Mouse (Mus musculus) lung, postnatal 0 days (tissue): ENCODE data around the gene Rnpc3. TPM values are rescaled to one million over a fixed set of nuclear protein-coding genes. Genes with fewer than 3 reads are reported as not detected.

Source experiments
- ATAC-seq: fragments of 200-750 bp; cut with Nextera tagmentation; 2 replicates; pipeline ENCODE4 v1.8.0; 2017; ENCODE audit warnings: moderate library complexity
- DNase-seq: peaks from one replicate; pipeline ENCODE4 v3.0.0-alpha.2; 2016; ENCODE audit warnings: low spot score
- H3K27ac ChIP-seq: fragments of 300-500 bp; sonication (generic); 2 replicates; pipeline ENCODE4 v1.5.1; 2014; ENCODE audit warnings: antibody characterized with exemption, mild to moderate bottlenecking, low read length, mixed read lengths
- H3K27me3 ChIP-seq: fragments of 300-500 bp; sonication (generic); replicated peaks from 2 replicates; pipeline ENCODE4 v1.6.1; 2014; ENCODE audit warnings: low read length, mixed read lengths; ENCODE audit not compliant: insufficient read depth
- H3K36me3 ChIP-seq: fragments of 300-500 bp; sonication (generic); 2 replicates; pipeline ENCODE4 v1.6.1; 2014; ENCODE audit warnings: low read length, mixed read lengths; ENCODE audit not compliant: insufficient read depth
- H3K4me1 ChIP-seq: fragments of 300-500 bp; sonication (generic); 2 replicates; pipeline ENCODE4 v1.6.1; 2014; ENCODE audit warnings: antibody characterized with exemption, low read depth, low read length, mixed read lengths; ENCODE audit not compliant: insufficient read depth
- H3K4me2 ChIP-seq: fragments of 300-500 bp; sonication (generic); replicated peaks from 2 replicates; pipeline ENCODE4 v1.6.1; 2014; ENCODE audit warnings: low read depth, mild to moderate bottlenecking, low read length, moderate library complexity, mixed read lengths
- H3K4me3 ChIP-seq: fragments of 300-500 bp; sonication (generic); 2 replicates; pipeline ENCODE4 v1.5.1; 2014; ENCODE audit warnings: low read depth, low read length
- H3K9ac ChIP-seq: fragments of 300-500 bp; sonication (generic); replicated peaks from 2 replicates; pipeline ENCODE4 v1.6.1; 2014; ENCODE audit warnings: low read depth, mild to moderate bottlenecking
- H3K9me3 ChIP-seq: fragments of 300-500 bp; sonication (generic); 2 replicates; pipeline ENCODE4 v1.6.1; 2016; ENCODE audit warnings: low read length, mixed read lengths
- CTCF ChIP-seq: IDR thresholded peaks from 2 replicates; pipeline ENCODE4 v1.5.1; 2016; ENCODE audit warnings: antibody characterized with exemption, mild to moderate bottlenecking
- EP300 ChIP-seq: IDR thresholded peaks from 2 replicates; pipeline ENCODE4 v1.6.1; 2016; ENCODE audit warnings: antibody characterized with exemption, mild to moderate bottlenecking, control low read depth
- WGBS: fragments of 180-500 bp; shearing (Covaris S2); extraction: QIAGEN DNeasy Blood & Tissue Kit; methylation state at CpG from one replicate; pipeline ENCODE4 v1.1.7; 2014; 5-methylcytosine and 5-hydroxymethylcytosine counted together
- polyA plus RNA-seq: library from polyadenylated mRNA; unstranded; fragments of >200 nt; fragmentation: Nextera tagmentation; extraction: Ambion mirVana; gene quantifications from 2 replicates; pipeline ENCODE4 v1.2.1, GENCODE M21; 2015

Rnpc3 gene
- polyA plus RNA-seq, 1 experiment from 2014 or later, result 28.4 TPM

DNA sequence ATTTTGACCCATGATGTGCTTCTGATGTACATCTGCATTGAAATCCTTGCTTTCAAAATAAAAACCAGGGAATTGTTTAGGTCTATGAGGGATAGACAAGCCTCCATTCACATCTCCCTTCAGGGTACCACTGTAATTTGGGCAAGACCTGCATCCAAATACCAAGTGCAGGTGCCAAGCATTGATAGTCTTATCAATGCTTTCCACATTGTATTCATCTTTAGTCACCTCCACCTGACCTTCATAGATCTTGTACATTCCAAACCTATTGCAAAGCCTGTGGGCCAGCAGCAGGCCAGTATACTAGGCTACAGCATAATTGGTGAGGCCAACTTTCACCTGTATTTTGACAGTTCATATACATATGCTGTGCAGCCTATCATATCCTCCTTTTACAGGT lies 1.7 kb upstream of the Rnpc3 start:
- Histone ChIP-seq H3K27ac (no peak overlapping the region), H3K9ac (no peak overlapping the region), H3K4me1 (no peaks in the 10 kb centered on the region), H3K4me2 (no peak overlapping the region), H3K27me3 (no peaks in the 10 kb centered on the region), H3K36me3 (no peaks in the 10 kb centered on the region), H3K9me3 (no peaks in the 10 kb centered on the region), H3K4me3 (no peak overlapping the region)
- ATAC-seq, result no peak
- TF ChIP-seq CTCF (no peak), EP300 (no peak)
- no peak for DNase-seq

DNA sequence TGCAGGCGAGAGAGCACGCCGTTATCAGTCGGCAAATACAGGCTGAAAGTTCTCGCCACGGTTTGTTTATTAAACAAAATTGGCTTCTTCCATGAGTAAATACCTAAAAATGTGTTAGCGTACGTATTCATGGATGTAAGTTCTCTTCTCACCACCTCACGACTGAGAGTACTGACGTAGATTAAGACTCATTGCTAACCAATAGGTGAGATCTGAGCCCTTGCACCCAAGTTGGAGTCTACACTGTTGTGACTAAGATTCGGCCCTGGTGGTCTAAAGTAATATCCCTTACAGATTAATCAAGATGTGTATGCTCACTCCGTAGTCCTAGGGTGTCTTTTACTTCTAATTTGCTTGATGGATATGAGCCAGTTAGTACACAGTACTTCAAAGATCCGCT lies 615 bp upstream of the Rnpc3 start:
- Histone ChIP-seq H3K4me3 (peak overlapping the region; percentile 75), H3K36me3 (no peaks in the 10 kb centered on the region), H3K4me2 (peak overlapping the region; percentile 81), H3K4me1 (no peaks in the 10 kb centered on the region), H3K9me3 (no peaks in the 10 kb centered on the region), H3K27ac (peak overlapping the region; percentile 100), H3K9ac (peak overlapping the region; percentile 91), H3K27me3 (no peaks in the 10 kb centered on the region)
- WGBS, result 4% methylated on average over 13 of the region's 13 CpGs
- no peak for TF ChIP-seq EP300
- TF ChIP-seq CTCF, result peak; percentile 19; the same call in 1 of the 2 replicates
- peak; percentile 60 for DNase-seq
- ATAC-seq, result peak; percentile 11; the same call in 1 of the 2 replicates

DNA sequence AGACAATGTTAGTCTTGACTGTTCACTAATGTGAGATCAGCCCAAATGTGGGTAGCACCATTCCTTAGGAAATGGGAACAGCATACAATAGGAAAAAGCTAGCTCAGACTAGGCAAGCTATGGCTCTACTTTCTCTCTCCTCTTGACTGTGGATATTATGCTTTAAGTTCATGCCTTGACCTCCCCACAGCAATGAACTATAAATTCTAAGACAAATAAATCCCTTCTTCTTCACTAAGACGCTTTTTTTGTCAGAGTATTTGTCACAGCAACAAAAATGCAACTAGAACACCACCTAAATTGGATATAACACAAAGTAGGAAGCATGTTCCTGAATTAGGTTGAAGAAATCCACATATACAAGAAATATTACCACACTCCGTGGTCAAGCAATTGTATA lies 23.4 kb downstream of the Rnpc3 start, which contains the start of gene Amy1:
Gene Amy1 (minus strand): TSS at position 101 of the 400 bp plus-strand sequence.
- Histone ChIP-seq H3K9me3 (no peaks in the 10 kb centered on the region), H3K4me1 (no peaks in the 10 kb centered on the region), H3K4me3 (no peak within 1 kb of the TSS), H3K4me2 (no peak within 1 kb of the TSS), H3K36me3 (peaks cover 11% of the 10 kb centered on the region; the same call in 1 of the 2 replicates), H3K27me3 (no peaks in the 10 kb centered on the region), H3K9ac (no peak within 1 kb of the TSS), H3K27ac (no peak within 1 kb of the TSS)
- TF ChIP-seq EP300 (no peak), CTCF (no peak)
- WGBS, result 92% methylated on average over 2 of the region's 2 CpGs
- no peak for ATAC-seq
- DNase-seq, result no peak

DNA sequence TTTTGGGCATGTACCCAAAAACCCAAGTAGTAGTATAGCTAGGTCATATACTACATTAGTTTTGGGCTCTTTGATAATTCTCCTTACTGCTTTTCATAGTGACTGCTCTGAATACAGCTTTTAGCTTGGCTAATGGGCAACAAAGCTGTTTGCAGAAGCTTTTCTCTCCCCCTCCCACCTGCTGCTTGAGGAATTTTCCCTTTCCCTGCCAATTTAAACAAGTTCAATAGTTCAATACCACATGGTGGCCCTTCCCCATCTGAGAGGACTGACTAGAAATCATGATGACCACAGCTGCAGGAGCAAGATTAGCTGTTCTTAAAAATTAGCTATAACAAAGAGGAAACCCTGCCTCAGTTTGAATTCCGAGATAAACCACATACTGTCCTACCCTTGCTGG lies 39.1 kb downstream of the Rnpc3 start:
- 72% methylated on average over 1 of the region's 1 CpGs for WGBS
- no peak overlapping the region for H3K4me2 ChIP-seq
- H3K4me3 ChIP-seq, result no peak overlapping the region
- ATAC-seq (no peak), DNase-seq (no peak)
- no peak overlapping the region for H3K27ac ChIP-seq
- H3K4me1 ChIP-seq, result no peaks in the 10 kb centered on the region
- no peak overlapping the region for H3K9ac ChIP-seq
- H3K36me3 ChIP-seq, result no peaks in the 10 kb centered on the region
- H3K9me3 ChIP-seq, result no peaks in the 10 kb centered on the region
- no peaks in the 10 kb centered on the region for H3K27me3 ChIP-seq
- TF ChIP-seq CTCF (no peak), EP300 (no peak)

DNA sequence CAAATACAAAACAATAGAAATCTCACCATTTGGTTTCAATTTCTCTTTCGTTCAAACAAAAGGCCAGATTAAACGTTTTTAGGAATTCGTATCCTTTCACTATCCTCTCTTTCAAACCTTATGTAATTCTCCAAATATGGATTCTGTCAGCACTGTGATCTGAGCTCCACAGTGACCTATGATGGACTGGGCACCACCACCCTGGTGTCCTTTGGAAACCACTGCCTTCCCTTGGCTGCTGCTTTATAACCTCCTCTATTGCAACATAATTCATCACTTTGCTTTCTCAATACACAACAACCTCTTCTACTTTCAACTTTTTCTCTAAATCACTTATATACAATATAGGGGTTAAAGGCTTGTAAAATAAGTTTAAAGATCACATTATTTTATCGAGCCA lies 55.4 kb downstream of the Rnpc3 start:
- Histone ChIP-seq H3K4me1 (no peaks in the 10 kb centered on the region), H3K9me3 (no peaks in the 10 kb centered on the region), H3K9ac (no peak overlapping the region), H3K27ac (no peak overlapping the region), H3K4me2 (no peak overlapping the region), H3K36me3 (no peaks in the 10 kb centered on the region), H3K27me3 (no peaks in the 10 kb centered on the region), H3K4me3 (no peak overlapping the region)
- ATAC-seq (no peak), DNase-seq (no peak)
- WGBS, result 70% methylated on average over 4 of the region's 4 CpGs
- TF ChIP-seq CTCF (no peak), EP300 (no peak)

DNA sequence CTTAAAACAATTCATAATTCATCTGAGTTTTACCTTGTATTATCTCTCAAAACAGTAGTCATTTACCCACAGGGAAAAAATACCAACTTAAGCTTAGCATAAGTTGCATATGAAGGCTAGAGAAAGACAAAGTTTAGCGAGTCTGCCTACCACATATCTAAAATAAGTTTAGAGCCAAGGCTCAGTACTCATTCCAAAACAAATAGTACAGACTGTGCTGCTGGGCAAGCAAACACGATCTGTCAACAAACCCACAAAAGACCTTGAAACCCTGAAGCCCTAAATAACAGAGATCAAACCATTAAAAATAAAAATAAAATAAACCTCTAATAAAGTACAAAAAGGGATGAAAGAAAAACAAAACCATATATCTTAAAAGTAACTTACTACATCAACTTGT lies 55.8 kb downstream of the Rnpc3 start:
- no peaks in the 10 kb centered on the region for H3K36me3 ChIP-seq
- H3K9ac ChIP-seq, result no peak overlapping the region
- no peak for DNase-seq
- no peak for ATAC-seq
- no peak overlapping the region for H3K27ac ChIP-seq
- no peaks in the 10 kb centered on the region for H3K4me1 ChIP-seq
- no peaks in the 10 kb centered on the region for H3K27me3 ChIP-seq
- WGBS, result 36% methylated on average over 2 of the region's 2 CpGs
- H3K9me3 ChIP-seq, result no peaks in the 10 kb centered on the region
- TF ChIP-seq EP300, result no peak
- no peak for TF ChIP-seq CTCF
- no peak overlapping the region for H3K4me2 ChIP-seq
- H3K4me3 ChIP-seq, result no peak overlapping the region

DNA sequence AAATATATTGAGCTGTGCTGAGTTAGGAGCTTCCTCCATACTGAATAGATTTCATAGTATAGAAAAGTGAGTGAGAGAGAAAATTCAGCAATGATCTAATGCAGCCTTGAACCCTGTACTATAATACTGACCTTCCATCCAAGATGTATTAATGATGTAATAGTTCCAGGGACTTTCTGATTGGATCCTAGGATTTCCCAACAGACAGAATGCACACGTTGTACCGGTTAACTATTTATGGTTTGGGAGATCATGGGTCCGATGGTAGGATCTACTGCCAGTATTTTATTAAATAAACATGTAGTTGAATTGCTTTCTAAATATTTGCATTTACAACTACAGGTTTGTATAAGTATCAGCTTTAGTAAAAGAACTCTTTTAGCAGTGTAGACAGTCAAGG lies 57.8 kb downstream of the Rnpc3 start:
- Histone ChIP-seq H3K4me2 (no peak overlapping the region), H3K4me3 (no peak overlapping the region), H3K27ac (no peak overlapping the region), H3K36me3 (no peaks in the 10 kb centered on the region), H3K4me1 (no peaks in the 10 kb centered on the region), H3K9me3 (no peaks in the 10 kb centered on the region), H3K27me3 (no peaks in the 10 kb centered on the region), H3K9ac (no peak overlapping the region)
- ATAC-seq, result no peak
- WGBS, result 58% methylated on average over 3 of the region's 3 CpGs
- DNase-seq, result no peak
- TF ChIP-seq EP300, result no peak
- no peak for TF ChIP-seq CTCF

Other genes starting within 250 kb of the Rnpc3 start
- gene Amy2a1, start 97.7 kb downstream of the Rnpc3 start, polyA plus RNA-seq, result not detected in 2 replicates
- 2.7 TPM in 2 replicates for gene Amy1, start 23.4 kb downstream of the Rnpc3 start, polyA plus RNA-seq